Mouse (Mus musculus) testis, adult 2 months (tissue): ENCODE results near the gene Fam174b.

Experiments used
- CTCF ChIP-seq: fragments of 200-500 bp; IDR thresholded peaks from 2 replicates; pipeline ENCODE4 v1.5.1; 2012; ENCODE audit warnings: low read depth, mild to moderate bottlenecking, inconsistent platforms, low read length, moderate library complexity; ENCODE audit not compliant: control insufficient read depth, insufficient read depth, insufficient replicate concordance
- POLR2A ChIP-seq: fragments of 200-500 bp; IDR thresholded peaks from 2 replicates; pipeline ENCODE4 v1.6.1; 2012; ENCODE audit warnings: low read depth, mild to moderate bottlenecking, inconsistent platforms, low read length, moderate library complexity; ENCODE audit not compliant: control insufficient read depth

DNA sequence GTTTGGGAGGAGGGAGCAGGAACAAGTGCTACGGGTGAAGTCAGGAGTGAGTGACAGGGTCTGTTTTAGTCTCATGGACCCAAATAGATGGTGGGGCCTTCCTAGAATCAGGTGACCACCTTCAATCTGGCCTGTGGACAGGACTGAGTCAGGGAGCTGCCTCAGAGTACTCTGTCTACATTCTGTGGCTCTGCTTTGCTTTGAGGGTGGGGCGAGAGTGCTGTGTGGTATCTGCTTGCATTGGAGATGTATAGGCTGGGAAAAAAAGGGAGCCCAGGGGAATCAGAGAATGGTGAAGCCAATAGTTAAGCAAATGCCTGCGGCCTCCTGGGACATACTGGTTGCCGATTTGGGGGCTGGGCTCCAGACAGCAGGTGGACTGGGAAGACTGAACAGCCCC lies 73.8 kb downstream of the Fam174b start:
- TF ChIP-seq POLR2A (no peak), CTCF (no peak)
